Mouse (Mus musculus): Measurements from ENCODE around the gene Lrrn4.

Lrrn4 gene

GRCm38 (mm10) chr2:132871663-132872062 is 9.0 kb downstream of the Lrrn4 start:
- DNase-seq (ENCODE audit: low spot score in 2 of 2) = no peak

DNA sequence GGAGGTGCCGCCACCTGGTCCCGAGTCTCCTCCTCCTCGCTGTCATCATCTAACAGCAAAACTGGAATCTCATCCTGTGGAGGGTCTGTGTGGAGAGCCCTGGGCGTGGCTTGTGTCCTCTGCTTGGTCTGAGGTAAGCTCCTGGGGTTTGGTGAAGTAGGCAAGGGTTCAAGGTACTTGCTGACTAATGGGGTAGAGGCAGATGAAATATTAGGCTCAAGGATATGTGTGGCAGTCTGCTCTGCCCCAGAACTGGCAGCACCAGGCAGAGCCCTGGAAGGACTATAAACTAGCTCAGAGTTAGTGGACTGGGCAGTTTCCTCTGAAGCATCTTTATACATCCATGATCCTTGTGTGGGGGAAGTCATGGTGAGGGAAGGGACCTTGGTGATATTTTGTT is 10.4 kb downstream of the Lrrn4 start:
- no peak for DNase-seq (ENCODE audit: low spot score in 2 of 2)

DNA sequence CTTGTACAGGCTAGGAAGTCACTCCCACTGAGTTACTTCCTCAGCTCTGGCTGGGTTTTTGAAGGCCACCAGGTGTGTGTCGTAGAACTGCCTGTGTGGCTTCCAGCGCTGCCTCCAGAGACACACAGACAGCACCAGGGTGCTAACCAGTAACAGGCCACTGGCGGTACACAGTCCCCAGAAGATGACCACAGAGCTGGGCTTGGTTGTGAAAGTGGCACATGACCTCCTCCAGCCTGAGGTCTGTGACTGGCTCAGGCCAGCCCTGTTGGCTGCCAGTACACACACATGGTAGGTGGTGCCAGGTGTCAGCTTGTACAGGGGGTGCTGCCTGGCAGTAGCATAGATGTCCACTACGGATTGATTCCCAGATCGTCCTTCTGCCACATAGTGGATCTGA is 11.0 kb downstream of the Lrrn4 start:
- DNase-seq (ENCODE audit: low spot score in 2 of 2) = no peak

DNA sequence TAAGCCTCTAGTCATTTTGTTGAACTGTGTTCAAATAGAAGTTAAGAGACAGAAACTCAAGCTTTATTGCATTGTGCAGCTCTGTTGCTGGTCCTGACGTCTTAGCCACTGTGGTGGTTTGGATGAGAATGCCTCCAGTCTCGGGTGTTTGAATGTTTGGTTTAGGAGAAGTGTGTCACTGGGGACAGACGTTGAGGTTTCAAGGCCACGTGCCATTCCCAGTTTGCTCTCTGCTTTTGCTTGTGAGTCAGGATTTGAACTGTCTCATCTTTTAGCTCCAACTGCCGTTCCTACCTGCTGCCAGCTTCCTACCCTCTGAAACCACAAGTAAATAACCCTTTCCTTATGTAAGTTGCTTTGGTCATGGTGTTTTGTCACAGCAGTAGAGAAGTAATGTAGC is 13.2 kb downstream of the Lrrn4 start:
- DNase-seq (ENCODE audit: low spot score in 2 of 2) = no peak

GRCm38 (mm10) chr2:132863325-132863724 is 17.4 kb downstream of the Lrrn4 start:
- DNase-seq (ENCODE audit: low spot score in 2 of 2) = no peak

DNA sequence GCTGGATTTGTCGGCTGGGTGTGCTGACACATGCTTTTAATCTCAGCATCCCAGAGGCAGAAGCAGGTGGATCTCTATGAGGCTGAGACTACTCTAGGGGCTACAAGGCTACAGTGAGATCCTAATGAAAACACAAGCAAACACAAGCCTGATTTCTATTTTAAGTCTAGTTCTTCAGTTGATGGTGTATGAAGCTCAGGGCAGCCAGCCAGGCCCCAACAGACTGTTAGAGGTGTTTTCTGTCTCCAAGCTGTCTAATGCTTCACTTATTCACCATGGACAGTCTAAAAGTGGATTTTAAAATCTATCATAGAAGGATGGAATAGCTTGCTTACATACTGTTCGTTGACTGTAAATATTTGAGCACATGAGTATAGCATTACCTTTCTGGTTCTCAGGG is 19.2 kb downstream of the Lrrn4 start:
- no peak for DNase-seq (ENCODE audit: low spot score in 2 of 2)

DNA sequence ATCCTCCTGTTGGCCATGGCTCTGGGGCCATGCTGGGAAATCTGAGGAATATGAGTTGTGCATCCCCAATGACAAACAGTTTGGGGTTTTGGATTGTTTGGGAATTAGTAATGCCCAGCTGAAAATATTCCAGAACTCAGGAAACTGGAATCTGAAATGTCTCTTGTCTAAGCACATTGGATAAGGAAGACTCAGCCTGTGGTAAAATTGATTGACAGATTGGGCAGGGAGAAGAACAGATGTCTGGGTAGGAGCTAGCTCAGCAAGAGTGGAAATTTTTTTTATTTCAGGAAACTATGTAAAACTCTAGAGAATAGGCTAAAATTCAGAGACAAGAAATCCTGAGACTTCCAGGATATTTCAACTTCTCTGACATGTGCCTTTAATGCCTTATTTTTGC is 20.3 kb downstream of the Lrrn4 start:
- DNase-seq (ENCODE audit: low spot score in 2 of 2) = no peak

- DNase-seq (ENCODE audit: low spot score in 2 of 2) = no peak
Measured at GRCm38 (mm10) chr2:132856333-132856732, 24.4 kb downstream of the Lrrn4 start.

DNA sequence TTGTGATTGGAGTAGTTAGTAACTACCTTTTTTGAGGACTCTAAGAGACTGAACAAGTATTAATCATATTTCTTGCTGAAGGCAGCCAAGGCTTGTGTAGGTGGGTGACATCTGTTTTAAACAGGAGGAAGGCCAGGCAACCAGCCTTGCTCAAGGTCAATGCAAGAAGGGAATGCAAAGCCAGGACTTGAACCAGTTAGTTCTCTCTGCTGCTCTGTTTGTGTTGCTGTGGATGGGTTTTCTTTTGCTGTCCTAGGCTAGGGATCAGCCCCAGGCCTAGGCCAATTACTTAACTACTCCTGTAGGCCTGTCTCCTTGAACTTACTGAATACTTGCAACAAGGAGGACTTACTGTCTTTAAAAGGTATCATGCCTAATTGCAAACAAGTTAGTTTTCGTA is 27.6 kb downstream of the Lrrn4 start:
- DNase-seq (ENCODE audit: low spot score in 2 of 2) = no peak

DNA sequence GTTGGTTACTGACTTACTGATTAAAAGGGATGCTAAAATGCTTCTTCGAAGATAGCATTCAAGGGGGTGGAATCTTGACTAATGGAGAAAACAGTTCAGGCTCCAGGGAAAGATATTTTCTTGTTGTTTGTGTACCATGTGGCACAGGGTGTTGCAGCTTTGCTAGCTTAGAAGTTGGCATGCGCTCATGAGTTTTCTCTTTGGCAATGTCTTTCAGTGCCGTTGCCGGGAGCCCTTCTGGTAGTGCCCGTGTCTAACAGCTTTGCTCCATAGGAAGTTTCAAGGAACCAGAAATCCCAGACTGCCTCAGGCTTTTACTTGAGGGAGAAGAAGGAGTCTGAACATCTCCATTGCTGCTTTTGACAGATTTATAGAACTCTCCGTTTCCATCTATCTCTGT is 31.6 kb downstream of the Lrrn4 start:
- no peak for DNase-seq (ENCODE audit: low spot score in 2 of 2)

GRCm38 (mm10) chr2:132848361-132848760 is 32.3 kb downstream of the Lrrn4 start:
- no peak for DNase-seq (ENCODE audit: low spot score in 2 of 2)

GRCm38 (mm10) chr2:132847581-132847980 is 33.1 kb downstream of the Lrrn4 start:
- no peak for DNase-seq (ENCODE audit: low spot score in 2 of 2)

DNA sequence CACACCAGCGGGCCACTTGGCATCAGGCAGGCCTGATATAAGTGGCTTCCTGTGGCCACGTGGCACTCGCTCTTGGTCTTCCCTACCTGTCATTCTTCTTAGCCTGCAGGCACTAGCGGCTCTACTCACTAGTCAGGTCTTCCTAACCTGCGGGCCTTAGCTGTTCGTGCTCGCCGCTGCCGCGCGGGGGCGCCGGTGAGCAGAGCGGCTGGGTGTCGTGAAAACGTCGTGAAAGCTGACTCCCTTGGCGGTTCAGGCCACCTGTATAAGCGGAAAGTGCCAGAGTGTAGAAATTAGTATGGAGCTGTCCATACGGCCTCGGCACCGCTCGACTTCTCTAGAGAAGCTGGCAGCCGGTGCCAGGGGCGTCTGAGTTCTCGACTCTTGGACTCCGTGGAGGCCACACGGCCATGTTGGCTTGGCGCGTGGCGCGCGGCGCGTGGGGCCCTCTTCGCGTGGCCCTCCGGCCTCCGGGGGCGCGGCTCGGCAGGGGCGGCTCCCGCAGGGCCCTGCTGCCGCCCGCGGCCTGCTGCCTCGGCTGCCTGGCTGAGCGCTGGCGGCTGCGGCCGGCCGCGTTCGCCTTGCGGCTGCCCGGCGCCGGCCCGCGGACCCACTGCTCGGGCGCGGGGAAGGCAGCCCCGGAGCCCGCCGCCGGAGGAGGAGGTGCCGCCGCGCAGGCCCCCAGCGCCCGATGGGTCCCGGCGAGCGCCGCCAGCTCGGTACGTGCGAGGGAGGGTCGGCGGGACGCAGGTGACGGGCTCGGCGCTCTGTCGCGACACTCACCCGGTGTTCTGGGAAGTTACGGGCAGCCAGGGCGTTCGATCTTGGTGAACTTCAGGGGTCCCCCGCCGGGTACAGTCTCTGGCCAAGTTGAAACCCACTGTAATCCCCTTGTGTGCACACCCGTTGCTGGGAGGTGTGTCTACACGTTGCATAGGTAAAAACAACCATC is 34.0 kb downstream of the Lrrn4 start, which contains the start of gene Crls1:
TSS of gene Crls1 (plus strand) at position 260 of the 952 bp plus-strand sequence.
- DNase-seq (ENCODE audit: low spot score in 2 of 2) = peak; percentile 97 to 100

DNA sequence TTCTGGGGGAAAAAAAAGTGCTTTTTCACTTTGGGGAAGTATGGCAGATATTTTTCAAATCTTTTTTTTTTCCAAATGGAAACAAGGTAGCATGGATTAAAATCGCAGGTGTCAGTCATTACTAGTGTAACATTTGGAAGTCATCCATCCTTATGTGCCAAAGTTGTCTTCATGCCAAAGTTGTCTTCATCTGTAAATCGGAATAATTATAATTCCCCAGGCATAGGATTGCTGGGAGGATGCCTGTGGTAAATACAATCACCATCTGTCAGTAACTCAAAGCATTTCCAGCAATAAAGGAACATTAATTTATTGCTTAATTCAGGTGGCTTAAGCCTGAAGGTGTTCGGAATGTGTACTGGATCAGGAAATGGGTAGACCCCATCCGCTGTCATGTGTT is 39.6 kb downstream of the Lrrn4 start:
- no peak for DNase-seq (ENCODE audit: low spot score in 2 of 2)

Measured in urinary bladder, adult 18-20 months (tissue).